Mouse (Mus musculus): ENCODE measurements at regions not wholly inside any gene's neighbourhood (a gene's known extent, or its start where the extent isn't known, plus 50 kb on each side); places are given as distances from the start of the nearest gene placed in this dataset.

DNA sequence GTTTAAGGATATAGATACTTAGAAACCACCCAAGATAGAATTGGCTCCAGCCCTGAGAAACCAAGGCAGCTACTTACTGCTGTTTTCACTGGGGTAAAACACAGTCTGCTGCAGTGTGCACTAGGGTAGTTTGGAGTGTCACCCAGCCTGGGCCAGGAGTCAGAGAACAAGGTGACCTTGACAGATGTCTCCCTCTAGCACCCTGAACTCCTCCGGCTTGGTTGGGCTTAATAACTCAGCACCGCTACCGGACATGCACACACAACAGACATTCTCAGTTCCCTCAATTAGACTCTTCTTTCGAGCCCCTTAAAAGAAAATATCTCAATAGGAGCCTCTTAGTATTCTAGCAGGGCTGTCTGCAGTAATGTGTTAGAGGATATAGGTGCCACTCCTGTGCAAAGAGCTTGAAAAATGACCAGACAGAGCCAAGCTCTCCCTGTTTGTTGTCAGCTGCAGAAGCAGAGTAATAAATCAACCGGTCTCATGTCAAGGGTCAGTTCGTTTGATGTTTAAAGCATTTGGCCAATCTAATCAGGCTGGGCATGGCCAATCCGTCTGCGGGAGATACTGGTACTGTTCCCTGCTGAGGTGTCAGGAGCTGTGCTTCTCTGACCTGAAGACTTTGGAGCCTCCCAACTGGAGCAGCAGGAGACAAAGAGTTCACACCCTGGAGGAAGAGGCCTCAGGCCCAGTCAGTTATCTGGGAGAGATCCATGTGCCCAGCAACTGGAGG is 299.1 kb downstream of the Eipr1 start:
- H3K9ac ChIP-seq (replicated peaks; ENCODE audit: low read length, poor library complexity, severe bottlenecking), result no peak overlapping the region
- no peak for ATAC-seq (ENCODE audit: low FRiP score)
- H3K27ac ChIP-seq (ENCODE audit: low read depth, low read length), result no peak overlapping the region
- no peaks in the 10 kb centered on the region for H3K9me3 ChIP-seq (ENCODE audit: low read length)
- no peak for TF ChIP-seq CTCF (IDR thresholded peaks at IDR 0.05)
- no peak overlapping the region for H3K4me2 ChIP-seq (ENCODE audit: low read depth, low read length, poor library complexity, severe bottlenecking)
- no peak for DNase-seq (ENCODE audit: low spot score)
- no peaks in the 10 kb centered on the region for H3K27me3 ChIP-seq (ENCODE audit: insufficient read depth, low read length)
- H3K36me3 ChIP-seq (ENCODE audit: insufficient read depth, low read length), result no peaks in the 10 kb centered on the region
- no peaks in the 10 kb centered on the region for H3K4me1 ChIP-seq (ENCODE audit: insufficient read depth, low read length)
- 66% methylated on average over 8 of the region's 8 CpGs for WGBS
- H3K4me3 ChIP-seq (ENCODE audit: low read depth, low read length), result no peak overlapping the region

DNA sequence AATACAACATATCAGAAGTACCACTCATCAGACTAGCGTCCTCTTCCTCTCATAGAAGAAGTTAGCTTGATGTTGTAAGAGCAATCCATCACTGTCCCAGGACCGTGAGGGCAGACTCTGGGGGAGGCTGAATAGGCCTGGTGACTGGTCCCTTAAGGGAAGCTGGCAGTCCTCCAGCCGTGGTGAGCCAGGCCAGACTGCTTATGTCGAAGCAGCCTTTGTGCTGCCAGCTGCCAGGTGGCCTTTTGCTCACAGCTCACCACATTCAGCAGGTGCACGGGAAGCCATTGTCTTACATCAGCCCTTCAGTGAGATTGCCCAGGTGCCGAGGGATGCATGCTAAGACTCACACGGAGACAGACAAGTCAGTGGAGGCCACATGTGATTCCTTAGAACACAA is 302.8 kb downstream of the Eipr1 start:
- no peak for ATAC-seq (ENCODE audit: low FRiP score)

DNA sequence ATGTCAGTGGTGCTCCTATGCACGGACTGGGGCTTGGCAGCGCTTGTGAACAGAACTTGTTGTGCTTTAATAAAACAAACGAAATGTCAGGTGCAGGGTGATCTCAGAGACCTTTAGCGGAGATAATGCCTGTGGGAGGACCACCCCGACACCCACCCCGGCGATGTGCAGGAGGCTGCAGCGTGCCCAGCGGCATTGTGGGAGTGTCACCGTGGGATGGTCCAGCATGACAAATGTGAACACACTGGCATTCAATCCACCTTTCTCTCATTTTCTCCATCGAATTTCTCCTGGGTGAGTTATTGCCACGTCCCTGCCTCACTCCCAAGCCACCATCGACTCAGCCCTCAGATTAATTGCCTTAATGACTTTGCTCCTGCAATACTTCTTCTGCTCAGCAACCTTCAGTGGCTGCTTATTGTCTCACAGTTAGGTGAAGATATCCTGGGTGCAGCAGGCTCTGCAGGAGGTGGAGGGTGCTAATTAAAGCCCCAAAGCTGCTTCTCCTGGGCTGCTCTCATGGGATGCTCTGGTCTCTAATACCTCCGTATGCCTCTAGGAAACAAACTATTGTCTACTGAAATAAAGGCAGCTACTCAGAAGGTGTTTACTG is 310.5 kb downstream of the Eipr1 start:
- Histone ChIP-seq H3K9ac (replicated peaks; ENCODE audit: low read length, poor library complexity, severe bottlenecking) (no peak overlapping the region), H3K9me3 (ENCODE audit: low read length) (no peaks in the 10 kb centered on the region), H3K4me3 (ENCODE audit: low read depth, low read length) (no peak overlapping the region), H3K27ac (ENCODE audit: low read depth, low read length) (no peak overlapping the region; the same call in 1 of the 2 replicates), H3K4me1 (ENCODE audit: insufficient read depth, low read length) (no peaks in the 10 kb centered on the region), H3K27me3 (ENCODE audit: insufficient read depth, low read length) (no peaks in the 10 kb centered on the region), H3K36me3 (ENCODE audit: insufficient read depth, low read length) (no peaks in the 10 kb centered on the region), H3K4me2 (ENCODE audit: low read depth, low read length, poor library complexity, severe bottlenecking) (no peak overlapping the region)
- no peak for ATAC-seq (ENCODE audit: low FRiP score)
- 66% methylated on average over 14 of the region's 14 CpGs for WGBS
- DNase-seq (ENCODE audit: low spot score), result no peak
- no peak for TF ChIP-seq CTCF (IDR thresholded peaks at IDR 0.05)

More for the DNA sequence above, 302.8 kb downstream of the Eipr1 start:
- H3K9ac ChIP-seq (replicated peaks; ENCODE audit: low read length, poor library complexity, severe bottlenecking), result no peak overlapping the region
- H3K4me3 ChIP-seq (ENCODE audit: low read depth, low read length), result no peak overlapping the region
- DNase-seq (ENCODE audit: low spot score), result peak; percentile 67
- TF ChIP-seq CTCF (IDR thresholded peaks at IDR 0.05), result no peak
- H3K36me3 ChIP-seq (ENCODE audit: insufficient read depth, low read length), result no peaks in the 10 kb centered on the region
- no peaks in the 10 kb centered on the region for H3K27me3 ChIP-seq (ENCODE audit: insufficient read depth, low read length)
- 44% methylated on average over 7 of the region's 7 CpGs for WGBS
- no peak overlapping the region for H3K27ac ChIP-seq (ENCODE audit: low read depth, low read length)
- H3K4me1 ChIP-seq (ENCODE audit: insufficient read depth, low read length), result no peaks in the 10 kb centered on the region
- H3K9me3 ChIP-seq (ENCODE audit: low read length), result no peaks in the 10 kb centered on the region
- no peak overlapping the region for H3K4me2 ChIP-seq (ENCODE audit: low read depth, low read length, poor library complexity, severe bottlenecking)

DNA sequence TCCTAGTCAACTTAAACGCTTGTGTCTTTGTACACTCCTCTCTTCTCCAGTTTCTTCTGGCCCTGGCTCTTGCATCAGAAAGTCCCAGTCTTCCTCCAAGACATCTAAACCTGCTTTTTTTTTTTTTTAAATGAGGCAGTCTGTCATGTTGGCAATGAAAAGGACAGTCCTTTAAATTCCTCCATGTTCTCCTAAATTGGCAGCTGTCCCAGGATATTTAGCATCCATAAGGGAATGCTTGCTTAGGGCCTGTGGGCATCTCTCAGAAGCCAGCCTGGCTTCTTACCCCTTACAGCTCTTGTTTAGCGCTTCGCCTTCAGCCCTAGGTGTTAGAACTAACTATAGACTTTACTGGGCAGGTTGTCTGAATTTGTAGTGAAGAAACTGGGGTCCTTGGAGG is 311.2 kb downstream of the Eipr1 start:
- Histone ChIP-seq H3K4me2 (ENCODE audit: low read depth, low read length, poor library complexity, severe bottlenecking) (no peak overlapping the region), H3K4me3 (ENCODE audit: low read depth, low read length) (no peak overlapping the region), H3K27ac (ENCODE audit: low read depth, low read length) (no peak overlapping the region; the same call in 1 of the 2 replicates), H3K36me3 (ENCODE audit: insufficient read depth, low read length) (no peaks in the 10 kb centered on the region), H3K27me3 (ENCODE audit: insufficient read depth, low read length) (no peaks in the 10 kb centered on the region), H3K9ac (replicated peaks; ENCODE audit: low read length, poor library complexity, severe bottlenecking) (no peak overlapping the region), H3K4me1 (ENCODE audit: insufficient read depth, low read length) (no peaks in the 10 kb centered on the region), H3K9me3 (ENCODE audit: low read length) (no peaks in the 10 kb centered on the region)
- DNase-seq (ENCODE audit: low spot score) (peak; percentile 59), ATAC-seq (ENCODE audit: low FRiP score) (no peak)
- 65% methylated on average over 3 of the region's 3 CpGs for WGBS
- no peak for TF ChIP-seq CTCF (IDR thresholded peaks at IDR 0.05)

DNA sequence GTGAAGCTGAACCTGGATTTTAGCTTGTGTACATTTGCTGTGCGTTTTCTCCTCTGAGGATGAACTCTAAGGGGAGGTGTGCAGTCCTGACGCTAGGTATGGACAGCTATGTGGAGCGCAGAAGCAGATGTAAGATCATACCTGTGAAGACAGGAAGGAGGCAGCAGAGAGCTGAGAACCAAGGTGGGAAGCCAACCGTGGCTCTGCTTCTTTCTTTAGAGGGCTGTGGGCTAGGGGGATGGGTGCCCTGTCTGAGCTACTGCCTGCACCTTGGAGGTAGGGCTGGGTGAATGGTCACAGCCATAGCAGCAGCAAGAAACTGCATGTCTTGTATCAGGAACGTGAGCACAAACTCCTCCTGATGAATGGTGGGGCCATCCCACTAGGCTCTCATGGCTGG is 316.6 kb downstream of the Eipr1 start:
- 35% methylated on average over 5 of the region's 5 CpGs for WGBS
- no peak overlapping the region for H3K9ac ChIP-seq (replicated peaks; ENCODE audit: low read length, poor library complexity, severe bottlenecking)
- peak; percentile 74 for TF ChIP-seq CTCF (IDR thresholded peaks at IDR 0.05)
- DNase-seq (ENCODE audit: low spot score) (peak; percentile 81), ATAC-seq (ENCODE audit: low FRiP score) (peak; percentile 49; the same call in 1 of the 2 replicates)
- H3K4me1 ChIP-seq (ENCODE audit: insufficient read depth, low read length), result no peaks in the 10 kb centered on the region
- no peaks in the 10 kb centered on the region for H3K9me3 ChIP-seq (ENCODE audit: low read length)
- H3K4me3 ChIP-seq (ENCODE audit: low read depth, low read length), result no peak overlapping the region
- no peaks in the 10 kb centered on the region for H3K36me3 ChIP-seq (ENCODE audit: insufficient read depth, low read length)
- H3K27ac ChIP-seq (ENCODE audit: low read depth, low read length), result no peak overlapping the region
- no peaks in the 10 kb centered on the region for H3K27me3 ChIP-seq (ENCODE audit: insufficient read depth, low read length)
- H3K4me2 ChIP-seq (ENCODE audit: low read depth, low read length, poor library complexity, severe bottlenecking), result no peak overlapping the region

DNA sequence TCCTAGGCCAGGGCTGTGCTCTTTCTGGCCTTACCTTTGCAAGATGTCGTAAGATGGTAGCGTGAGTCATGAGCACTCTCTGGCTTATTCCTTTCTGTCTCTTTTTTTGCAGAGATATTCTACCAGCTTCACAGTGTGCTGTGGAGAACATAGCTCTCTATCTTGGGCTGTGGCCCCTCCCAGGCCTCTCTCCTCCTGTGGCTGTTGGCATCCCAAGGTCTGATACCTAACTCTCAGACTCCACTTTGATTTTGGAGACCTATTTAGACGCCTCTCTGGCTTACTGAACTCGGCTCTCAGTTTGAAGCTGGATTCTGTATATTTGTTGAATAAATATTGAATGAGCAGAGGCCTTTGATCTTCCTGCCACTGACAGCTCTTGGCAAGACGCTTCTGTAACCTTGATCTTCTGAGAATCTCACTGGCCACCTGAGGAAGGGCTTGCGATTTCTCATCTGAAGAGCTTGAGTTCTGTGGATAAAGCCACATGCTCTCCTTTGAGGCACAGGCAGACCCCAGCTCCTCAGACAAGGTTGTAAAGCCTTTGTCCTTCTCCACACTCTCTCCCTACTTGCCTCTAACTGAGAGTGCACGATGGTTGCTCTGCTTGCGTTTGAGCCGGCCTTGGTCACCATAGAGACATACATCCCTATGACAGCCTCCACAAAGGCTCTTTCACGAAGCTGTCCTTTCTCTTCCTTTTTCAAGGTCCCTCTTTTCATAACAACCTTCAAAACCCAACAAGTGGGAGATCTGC is 323.7 kb downstream of the Eipr1 start:
- H3K27ac ChIP-seq (ENCODE audit: low read depth, low read length), result peak overlapping the region; percentile 62
- no peaks in the 10 kb centered on the region for H3K4me1 ChIP-seq (ENCODE audit: insufficient read depth, low read length)
- H3K27me3 ChIP-seq (ENCODE audit: insufficient read depth, low read length), result no peaks in the 10 kb centered on the region
- H3K4me3 ChIP-seq (ENCODE audit: low read depth, low read length), result no peak overlapping the region
- ATAC-seq (ENCODE audit: low FRiP score) (peak; percentile 52; the same call in 1 of the 2 replicates), DNase-seq (ENCODE audit: low spot score) (no peak)
- no peak for TF ChIP-seq CTCF (IDR thresholded peaks at IDR 0.05)
- H3K9me3 ChIP-seq (ENCODE audit: low read length), result no peaks in the 10 kb centered on the region
- no peaks in the 10 kb centered on the region for H3K36me3 ChIP-seq (ENCODE audit: insufficient read depth, low read length)
- no peak overlapping the region for H3K9ac ChIP-seq (replicated peaks; ENCODE audit: low read length, poor library complexity, severe bottlenecking)
- 35% methylated on average over 10 of the region's 10 CpGs for WGBS
- H3K4me2 ChIP-seq (ENCODE audit: low read depth, low read length, poor library complexity, severe bottlenecking), result no peak overlapping the region

Data from midbrain, postnatal 0 days (tissue).